Mouse (Mus musculus) urinary bladder, postnatal 25 days (tissue): ENCODE data around the gene Slc41a1.
"Not testable (repeated sequence)": the region's sequence is repeated elsewhere in the genome, so short reads cannot be mapped to it uniquely, and the experiment has no call there.

Experiments used
- DNase-seq: peaks from one replicate; pipeline ENCODE4 v3.0.0; 2022; ENCODE audit warnings: low spot score

Gene Slc41a1

GRCm38 (mm10) chr1:131827207-131827786 lies at the start of gene Slc41a1:
Gene Slc41a1, plus strand, starts transcription at chr1:131827493.
- peak; percentile 15 for DNase-seq

GRCm38 (mm10) chr1:131794591-131794990 lies 32.7 kb upstream of the Slc41a1 start:
- DNase-seq = no peak

- no peak for DNase-seq
Measured at GRCm38 (mm10) chr1:131795171-131795570, 32.1 kb upstream of the Slc41a1 start.

GRCm38 (mm10) chr1:131797202-131797909 lies 29.9 kb upstream of the Slc41a1 start, which contains the start of gene Pm20d1:
Gene Pm20d1, plus strand, starts transcription at chr1:131797381.
- peak; percentile 59 for DNase-seq

GRCm38 (mm10) chr1:131800001-131800400 lies 27.3 kb upstream of the Slc41a1 start:
- DNase-seq = no peak

- DNase-seq = no peak
Measured at GRCm38 (mm10) chr1:131801071-131801470, 26.2 kb upstream of the Slc41a1 start.

- no peak for DNase-seq
Measured at GRCm38 (mm10) chr1:131802652-131803051, 24.6 kb upstream of the Slc41a1 start.

- no peak for DNase-seq
Measured at GRCm38 (mm10) chr1:131804166-131804565, 23.1 kb upstream of the Slc41a1 start.

- DNase-seq = no peak
Measured at GRCm38 (mm10) chr1:131808986-131809385, 18.3 kb upstream of the Slc41a1 start.

GRCm38 (mm10) chr1:131809651-131810050 lies 17.6 kb upstream of the Slc41a1 start:
- no peak for DNase-seq

- no peak for DNase-seq
Measured at GRCm38 (mm10) chr1:131811393-131811792, 15.9 kb upstream of the Slc41a1 start.

- no peak for DNase-seq
Measured at GRCm38 (mm10) chr1:131812006-131812405, 15.3 kb upstream of the Slc41a1 start.

- no peak for DNase-seq
Measured at GRCm38 (mm10) chr1:131812631-131813295, 14.5 kb upstream of the Slc41a1 start.

GRCm38 (mm10) chr1:131813731-131814130 lies 13.6 kb upstream of the Slc41a1 start:
- DNase-seq = no peak

- DNase-seq = no peak
Measured at GRCm38 (mm10) chr1:131814191-131814590, 13.1 kb upstream of the Slc41a1 start.

- no peak for DNase-seq
Measured at GRCm38 (mm10) chr1:131816886-131817285, 10.4 kb upstream of the Slc41a1 start.

GRCm38 (mm10) chr1:131820353-131820752 lies 6.9 kb upstream of the Slc41a1 start:
- not testable (repeated sequence) for DNase-seq

GRCm38 (mm10) chr1:131820887-131821328 lies 6.4 kb upstream of the Slc41a1 start:
- DNase-seq = no peak

- no peak for DNase-seq
Measured at GRCm38 (mm10) chr1:131822292-131822691, 5.0 kb upstream of the Slc41a1 start.

- DNase-seq = no peak
Measured at GRCm38 (mm10) chr1:131822856-131823492, 4.3 kb upstream of the Slc41a1 start.

GRCm38 (mm10) chr1:131823563-131823962 lies 3.7 kb upstream of the Slc41a1 start:
- DNase-seq = no peak

GRCm38 (mm10) chr1:131824528-131825181 lies 2.6 kb upstream of the Slc41a1 start:
- DNase-seq = no peak
